Mouse (Mus musculus): ENCODE measurements around the gene Jph4. TPM values are rescaled to one million over a fixed set of nuclear protein-coding genes. Genes with fewer than 3 reads are reported as not detected.

Jph4 gene
- polyA plus RNA-seq, 1 experiment from 2014 or later = 1.7 TPM

DNA sequence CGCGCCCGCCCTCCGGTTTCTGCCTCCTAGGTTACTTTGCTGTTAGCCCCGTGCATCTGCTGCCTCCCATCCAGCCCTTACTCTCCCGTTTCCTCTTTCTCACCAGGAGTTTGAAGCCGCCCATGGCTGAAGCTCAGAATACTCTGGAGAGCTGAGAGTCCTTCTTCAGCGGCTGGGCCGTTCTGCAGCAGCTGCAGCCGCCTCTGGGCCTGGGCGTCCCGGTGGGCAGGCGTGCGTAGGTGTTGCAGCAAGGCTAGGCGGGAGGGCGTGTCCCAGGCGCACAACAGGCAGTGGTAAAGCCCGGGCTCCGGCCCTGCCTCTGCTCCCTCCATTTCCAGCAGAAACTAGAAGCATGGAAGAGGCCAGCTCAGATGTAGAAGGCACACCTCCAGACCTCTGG is 45.0 kb downstream of the Jph4 start:
- Histone ChIP-seq H3K9ac (0 out of 2 replicates have a peak overlapping the region, but pooled peaks have one; percentile 1), H3K36me3 (no peaks in the 10 kb centered on the region), H3K27ac (no peak overlapping the region), H3K4me3 (replicated peaks) (no peak overlapping the region), H3K27me3 (replicated peaks) (no peaks in the 10 kb centered on the region), H3K4me2 (replicated peaks) (peak overlapping the region; percentile 25), H3K4me1 (replicated peaks) (0 out of 2 replicates have a peak, but pooled peaks cover 3% of the 10 kb centered on the region), H3K9me3 (no peaks in the 10 kb centered on the region)
- WGBS = 23% methylated on average over 19 of the region's 19 CpGs
- peak; percentile 42 for ATAC-seq

DNA sequence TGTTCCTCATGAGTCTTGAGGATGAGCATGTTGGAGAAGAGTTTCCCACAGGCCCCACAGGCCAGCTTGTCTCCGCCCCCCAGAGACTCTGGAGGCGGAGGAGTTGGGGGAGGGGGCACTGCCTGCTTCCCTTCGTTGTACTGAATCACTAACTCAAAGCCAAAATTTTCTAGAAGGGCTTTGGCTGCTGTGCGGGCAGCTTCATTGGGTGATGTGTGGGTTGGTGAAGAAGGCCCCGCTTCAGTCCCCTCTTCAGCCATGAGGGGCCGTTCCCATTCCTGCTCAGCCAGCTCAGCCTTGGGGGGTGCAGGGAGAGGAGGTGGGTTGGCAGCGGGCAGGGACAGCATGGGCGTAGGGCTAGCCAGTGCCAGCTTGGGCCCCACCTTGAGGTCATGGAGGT is 50.7 kb downstream of the Jph4 start:
- 88% methylated on average over 8 of the region's 8 CpGs for WGBS
- ATAC-seq = no peak
- H3K4me2 ChIP-seq (replicated peaks) = no peak overlapping the region

DNA sequence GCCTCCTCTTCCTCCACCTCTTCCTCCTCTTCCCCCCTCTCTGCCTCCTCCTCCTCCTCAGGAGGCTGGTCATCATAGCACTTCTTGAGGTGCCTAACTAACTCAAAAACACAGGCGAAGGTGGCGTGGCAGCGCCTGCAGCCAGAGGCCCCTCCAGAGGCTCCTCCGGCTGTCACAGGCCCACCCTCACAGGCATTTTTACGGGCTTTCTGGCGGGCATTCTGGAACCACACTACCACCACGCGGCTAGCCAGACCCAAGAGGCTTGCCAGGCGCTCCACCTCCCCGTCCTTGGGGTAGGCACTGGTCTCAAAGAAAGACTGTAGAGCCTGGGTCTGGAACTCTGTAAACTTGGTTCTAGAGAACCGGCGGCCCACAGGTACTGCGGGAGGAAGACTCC is 51.3 kb downstream of the Jph4 start:
- no peak overlapping the region for H3K27ac ChIP-seq
- 81% methylated on average over 13 of the region's 13 CpGs for WGBS
- H3K9me3 ChIP-seq = no peaks in the 10 kb centered on the region
- no peaks in the 10 kb centered on the region for H3K36me3 ChIP-seq
- no peak for ATAC-seq
- no peak overlapping the region for H3K4me3 ChIP-seq (replicated peaks)
- no peak overlapping the region for H3K4me2 ChIP-seq (replicated peaks)
- H3K9ac ChIP-seq = no peak overlapping the region
- 0 out of 2 replicates have a peak, but pooled peaks cover 3% of the 10 kb centered on the region for H3K27me3 ChIP-seq (replicated peaks)
- H3K4me1 ChIP-seq (replicated peaks) = peaks cover 6% of the 10 kb centered on the region

More for the DNA sequence above, 50.7 kb downstream of the Jph4 start:
- Histone ChIP-seq H3K9ac (no peak overlapping the region), H3K4me3 (replicated peaks) (no peak overlapping the region), H3K27me3 (replicated peaks) (0 out of 2 replicates have a peak, but pooled peaks cover 3% of the 10 kb centered on the region), H3K9me3 (no peaks in the 10 kb centered on the region), H3K36me3 (no peaks in the 10 kb centered on the region), H3K4me1 (replicated peaks) (peaks cover 6% of the 10 kb centered on the region), H3K27ac (no peak overlapping the region)

DNA sequence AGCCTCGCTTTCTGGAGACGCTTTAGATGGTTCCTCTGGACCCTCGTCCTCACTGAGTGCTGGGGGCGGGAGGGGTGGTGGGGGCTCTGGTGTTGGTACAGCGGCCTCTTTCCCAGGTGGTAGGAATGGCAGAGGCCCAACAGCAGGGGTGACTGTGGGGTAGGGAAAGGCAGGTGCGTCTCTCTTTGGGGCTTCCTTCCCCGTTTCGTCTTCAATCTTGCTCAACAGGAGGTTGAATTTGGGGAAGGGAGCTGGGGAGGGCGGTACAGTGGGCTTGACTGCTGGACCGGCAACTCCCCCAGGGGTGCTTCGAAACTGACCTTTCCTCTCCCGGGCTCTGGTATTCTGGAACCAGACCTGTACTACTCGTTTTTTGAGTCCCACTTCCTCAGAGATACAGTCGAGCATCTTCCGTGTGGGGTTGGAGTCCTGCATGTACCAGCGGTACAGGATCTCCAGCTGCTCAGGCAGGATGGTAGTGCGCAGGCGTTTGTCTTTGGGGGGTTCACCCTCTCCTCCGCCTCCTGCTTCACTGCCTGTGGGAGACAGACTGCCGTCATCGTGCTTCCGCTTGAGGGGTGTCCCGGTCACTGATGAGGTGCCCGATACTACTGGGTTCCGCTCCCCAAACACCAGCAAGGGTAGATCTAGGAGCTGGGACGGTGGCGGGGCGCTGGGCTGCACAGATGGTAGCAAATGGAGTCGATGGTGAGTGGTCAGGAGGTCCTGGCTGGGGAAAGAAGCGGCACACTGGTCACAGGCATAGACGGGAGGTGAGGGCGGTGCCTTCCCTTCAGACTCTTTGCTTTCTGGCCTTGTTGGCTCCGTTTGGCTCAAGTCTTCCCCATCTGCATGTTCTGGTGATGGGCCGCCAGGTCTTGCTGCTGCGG is 52.0 kb downstream of the Jph4 start:
- Histone ChIP-seq H3K36me3 (no peaks in the 10 kb centered on the region), H3K4me1 (replicated peaks) (peaks cover 6% of the 10 kb centered on the region), H3K27ac (no peak overlapping the region), H3K27me3 (replicated peaks) (0 out of 2 replicates have a peak, but pooled peaks cover 3% of the 10 kb centered on the region), H3K9ac (no peak overlapping the region), H3K9me3 (no peaks in the 10 kb centered on the region), H3K4me3 (replicated peaks) (no peak overlapping the region), H3K4me2 (replicated peaks) (no peak overlapping the region)
- WGBS = 76% methylated on average over 35 of the region's 35 CpGs
- ATAC-seq = no peak

DNA sequence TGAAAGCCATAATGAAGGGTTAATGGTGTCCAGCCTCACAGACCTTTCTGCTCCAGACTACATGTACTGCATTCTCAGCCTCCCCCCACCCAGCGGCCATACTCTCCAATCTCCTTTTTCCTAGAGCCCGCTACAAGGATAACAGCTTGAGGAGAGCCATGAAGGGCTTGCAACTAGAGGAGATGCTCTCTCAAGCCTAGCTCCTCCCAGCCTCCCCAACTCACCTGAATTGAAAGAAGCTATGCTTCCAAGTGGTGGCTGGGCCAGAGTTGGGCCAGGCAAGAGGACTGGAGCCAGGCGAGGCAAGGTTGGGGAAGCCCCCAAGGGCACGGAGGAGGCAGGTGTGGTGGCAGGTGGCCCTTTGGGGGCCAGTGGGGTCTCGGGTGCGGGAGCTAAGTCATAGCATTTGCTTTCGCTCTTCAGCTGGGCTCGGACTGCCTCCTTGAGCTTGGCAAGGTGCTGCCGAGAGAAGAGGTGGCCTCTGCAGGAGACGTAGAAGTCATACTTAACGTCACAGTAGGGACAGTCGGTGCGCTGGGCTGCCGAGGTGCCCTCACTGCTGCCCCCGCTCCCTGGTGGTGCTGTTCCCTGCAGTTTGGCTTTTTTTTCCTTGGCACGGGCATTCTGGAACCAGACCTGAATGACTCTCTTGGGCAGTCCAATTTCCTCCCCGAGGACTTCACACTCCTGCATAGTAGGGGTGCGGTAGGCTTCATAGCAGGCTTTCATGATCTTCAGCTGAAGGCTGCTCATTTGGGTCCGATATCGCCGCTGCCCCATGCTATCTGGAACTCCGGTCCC is 53.0 kb downstream of the Jph4 start:
- Histone ChIP-seq H3K4me3 (replicated peaks) (no peak overlapping the region), H3K27me3 (replicated peaks) (0 out of 2 replicates have a peak, but pooled peaks cover 3% of the 10 kb centered on the region), H3K36me3 (no peaks in the 10 kb centered on the region), H3K9ac (no peak overlapping the region), H3K27ac (no peak overlapping the region), H3K4me1 (replicated peaks) (peaks cover 6% of the 10 kb centered on the region), H3K9me3 (no peaks in the 10 kb centered on the region), H3K4me2 (replicated peaks) (no peak overlapping the region)
- no peak for ATAC-seq
- 89% methylated on average over 22 of the region's 22 CpGs for WGBS

DNA sequence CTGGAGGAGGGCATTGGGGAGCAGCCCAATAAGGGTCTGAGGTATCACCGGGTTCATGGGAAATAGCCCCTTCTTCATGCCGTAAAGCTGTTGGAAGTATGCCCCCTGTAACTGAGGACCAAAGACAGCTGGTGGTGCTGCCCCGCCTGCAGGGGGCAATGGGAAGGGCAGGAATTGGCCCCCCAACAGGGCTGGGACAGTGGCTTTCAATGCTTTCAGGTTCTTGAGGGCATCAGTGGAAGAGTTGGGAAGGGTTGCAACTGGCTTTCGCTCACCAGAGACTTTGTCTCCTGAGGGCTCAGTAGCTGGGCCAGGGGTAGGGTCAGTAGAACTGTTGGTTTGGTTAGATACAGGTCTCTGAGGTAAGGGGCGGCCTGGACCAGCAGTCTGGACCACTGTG is 53.6 kb downstream of the Jph4 start:
- WGBS = 87% methylated on average over 5 of the region's 5 CpGs
- Histone ChIP-seq H3K27ac (no peak overlapping the region), H3K4me1 (replicated peaks) (peaks cover 6% of the 10 kb centered on the region), H3K4me2 (replicated peaks) (peak overlapping the region; percentile 30; the same call in 1 of the 2 replicates), H3K36me3 (no peaks in the 10 kb centered on the region), H3K9ac (no peak overlapping the region), H3K4me3 (replicated peaks) (0 out of 2 replicates have a peak overlapping the region, but pooled peaks have one; percentile 3), H3K27me3 (replicated peaks) (0 out of 2 replicates have a peak, but pooled peaks cover 3% of the 10 kb centered on the region), H3K9me3 (no peaks in the 10 kb centered on the region)
- ATAC-seq = peak; percentile 35; the same call in 1 of the 2 replicates

DNA sequence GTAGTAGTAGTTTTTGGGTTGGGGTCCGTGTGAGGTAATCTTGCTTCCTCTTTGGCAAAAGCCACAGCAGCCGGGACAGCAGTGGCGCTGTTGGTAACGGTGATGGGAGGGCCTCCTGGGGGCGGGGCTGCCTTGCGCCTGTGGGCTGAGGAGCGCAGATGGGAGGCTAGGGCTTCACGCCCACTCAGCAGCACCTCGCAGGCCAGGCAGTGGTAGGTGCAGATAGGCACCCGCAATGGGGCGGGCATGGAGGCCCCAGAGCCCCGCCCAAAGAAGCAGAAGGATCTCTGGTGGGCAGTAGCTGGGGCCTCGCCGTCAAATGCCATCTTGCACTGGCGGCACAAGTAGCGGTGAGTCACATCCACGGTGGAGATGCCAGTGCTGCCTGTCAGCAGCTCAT is 54.1 kb downstream of the Jph4 start:
- peaks cover 6% of the 10 kb centered on the region for H3K4me1 ChIP-seq (replicated peaks)
- no peaks in the 10 kb centered on the region for H3K36me3 ChIP-seq
- H3K27ac ChIP-seq = no peak overlapping the region
- no peak overlapping the region for H3K9ac ChIP-seq
- H3K4me3 ChIP-seq (replicated peaks) = 0 out of 2 replicates have a peak overlapping the region, but pooled peaks have one; percentile 3
- peak overlapping the region; percentile 30 for H3K4me2 ChIP-seq (replicated peaks)
- WGBS = 25% methylated on average over 17 of the region's 17 CpGs
- no peaks in the 10 kb centered on the region for H3K9me3 ChIP-seq
- 0 out of 2 replicates have a peak, but pooled peaks cover 3% of the 10 kb centered on the region for H3K27me3 ChIP-seq (replicated peaks)
- peak; percentile 83 for ATAC-seq

DNA sequence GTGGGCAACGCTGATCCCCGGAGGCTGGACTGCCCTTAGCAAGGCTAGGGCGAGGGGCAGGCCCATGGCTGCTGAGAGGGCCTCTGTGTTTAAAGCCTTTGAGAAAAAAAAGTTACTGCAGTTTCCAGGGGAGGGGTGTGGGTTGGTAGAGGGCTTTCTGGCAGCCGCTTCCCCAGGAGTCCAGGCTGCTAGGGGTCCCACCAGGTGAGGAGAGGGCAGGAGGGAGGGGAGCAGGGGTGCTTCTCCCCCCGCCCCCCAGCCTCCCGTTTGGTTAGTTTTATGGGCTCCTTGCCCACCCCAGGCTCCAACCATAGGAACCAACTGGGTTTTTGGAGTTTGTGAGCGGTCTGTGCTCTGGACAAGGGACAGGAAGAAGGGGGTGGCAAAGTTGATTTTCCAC is 54.9 kb downstream of the Jph4 start:
- no peak overlapping the region for H3K4me2 ChIP-seq (replicated peaks)
- H3K27me3 ChIP-seq (replicated peaks) = 0 out of 2 replicates have a peak, but pooled peaks cover 3% of the 10 kb centered on the region
- no peak overlapping the region for H3K4me3 ChIP-seq (replicated peaks)
- H3K4me1 ChIP-seq (replicated peaks) = peaks cover 6% of the 10 kb centered on the region
- ATAC-seq = no peak
- no peak overlapping the region for H3K27ac ChIP-seq
- H3K9ac ChIP-seq = no peak overlapping the region
- H3K36me3 ChIP-seq = no peaks in the 10 kb centered on the region
- no peaks in the 10 kb centered on the region for H3K9me3 ChIP-seq
- WGBS = 43% methylated on average over 7 of the region's 7 CpGs

DNA sequence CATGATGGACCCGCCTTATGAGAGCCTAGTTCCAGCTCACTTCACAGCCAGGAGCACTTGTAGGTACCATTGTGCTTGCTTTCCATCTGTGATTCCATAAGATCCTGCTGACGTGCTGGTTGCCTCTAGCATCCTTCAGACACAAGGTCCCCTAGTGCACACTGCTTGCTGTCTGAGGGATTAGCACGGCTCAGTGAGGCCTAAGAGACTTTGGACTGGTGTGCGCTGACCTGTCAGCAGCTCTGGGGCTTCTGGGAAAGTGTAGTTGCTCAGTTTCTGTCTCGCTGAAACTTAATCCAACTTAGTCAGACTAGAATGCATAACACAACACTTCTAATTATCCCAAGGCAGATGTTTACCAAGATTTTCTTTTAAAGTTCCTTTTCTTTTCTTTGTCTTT is 56.8 kb downstream of the Jph4 start:
- peaks cover 6% of the 10 kb centered on the region for H3K4me1 ChIP-seq (replicated peaks)
- H3K9me3 ChIP-seq = no peaks in the 10 kb centered on the region
- H3K4me2 ChIP-seq (replicated peaks) = no peak overlapping the region
- no peak for ATAC-seq
- no peak overlapping the region for H3K4me3 ChIP-seq (replicated peaks)
- no peaks in the 10 kb centered on the region for H3K36me3 ChIP-seq
- H3K9ac ChIP-seq = no peak overlapping the region
- 0 out of 2 replicates have a peak, but pooled peaks cover 3% of the 10 kb centered on the region for H3K27me3 ChIP-seq (replicated peaks)
- no peak overlapping the region for H3K27ac ChIP-seq
- 71% methylated on average over 5 of the region's 5 CpGs for WGBS

DNA sequence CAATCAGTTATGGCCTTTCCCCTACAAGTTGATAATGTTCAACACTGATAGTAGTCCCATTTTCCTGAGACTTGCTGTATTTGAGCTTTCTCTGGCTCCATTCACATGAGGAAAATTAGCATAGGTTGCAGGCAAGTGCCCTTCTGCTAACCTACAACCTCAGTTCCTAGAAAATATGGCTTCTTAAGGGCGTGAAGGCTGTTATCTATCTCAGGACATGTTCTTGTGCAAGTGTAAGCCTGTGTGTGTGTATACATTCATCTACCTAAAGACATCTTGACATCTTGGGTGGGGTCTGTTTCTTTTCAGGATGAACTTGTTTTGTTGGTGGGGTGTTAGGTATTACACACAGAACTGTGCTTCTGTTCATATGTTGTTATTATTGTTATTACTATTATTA is 57.7 kb downstream of the Jph4 start:
- H3K27me3 ChIP-seq (replicated peaks) = 0 out of 2 replicates have a peak, but pooled peaks cover 3% of the 10 kb centered on the region
- no peak overlapping the region for H3K27ac ChIP-seq
- WGBS = 67% methylated on average over 1 of the region's 1 CpGs
- ATAC-seq = no peak
- peaks cover 6% of the 10 kb centered on the region for H3K4me1 ChIP-seq (replicated peaks)
- no peak overlapping the region for H3K9ac ChIP-seq
- no peaks in the 10 kb centered on the region for H3K9me3 ChIP-seq
- no peak overlapping the region for H3K4me3 ChIP-seq (replicated peaks)
- H3K4me2 ChIP-seq (replicated peaks) = no peak overlapping the region
- no peaks in the 10 kb centered on the region for H3K36me3 ChIP-seq

All from intestine, embryonic 15.5 days (tissue).